In genomic region chr14:37312887-37313286, GRCm38 (mm10) we compare ENCODE assay signal across 17 mouse cellular contexts.
DNase-seq lines count a peak whose midpoint lies in the region; ATAC-seq lines count a peak whose summit lies in the region.
"Had no signal": no experiment of that assay in that cellular context is flagged by ENCODE, and none has a peak within 500 bp of the region (broad histone marks: within the 10 kb centered on the region; RNA-seq: fewer than 3 reads in every experiment).

No protein-coding gene starts in this region.

- intact Hi-C loops in heart, postnatal 14 days (cut with DNase I): no loop called here

- no peak for DNase-seq in heart, postnatal 14 days
- DNase-seq in ovary, adult 18-20 months (ENCODE audit: low spot score): no peak
- DNase-seq: adrenal gland, adult 2 months; adrenal gland, adult 8-10 months; adrenal gland, postnatal 10 days; adrenal gland, postnatal 14 days; adrenal gland, postnatal 25 days; adrenal gland, postnatal 36 days; B cell, adult 2 months; cerebellum, adult 11 months; cerebellum, adult 11-12 months; cerebellum, adult 18-20 months had no signal

- peak; percentile 54; the same call in 1 of the 2 replicates for ATAC-seq in common myeloid progenitor, adult 5-6 weeks (replicated peaks; ENCODE audit: low read depth, poor library complexity, severe bottlenecking)
- ATAC-seq in hematopoietic stem cell, adult 5-6 weeks (replicated peaks in 1 of 2; ENCODE audit: insufficient read depth in 1 of 2, low FRiP score in 2 of 2, low TSS enrichment in 1 of 2, low read depth in 1 of 2, poor library complexity in 2 of 2, severe bottlenecking in 2 of 2): peak; percentile 81 to 92
- ATAC-seq: activated CD4-positive, CD25-positive, alpha-beta regulatory T cell, adult 4 months; CD4-positive, CD25-positive, alpha-beta regulatory T cell, adult 4 months; Patski had no signal
